Mouse (Mus musculus): ENCODE measurements around the gene Tm4sf1. TPM values are rescaled to one million over a fixed set of nuclear protein-coding genes. Genes with fewer than 3 reads are reported as not detected.

Gene Tm4sf1
- polyA plus RNA-seq (2015; fragmentation: Nextera tagmentation; extraction: Ambion mirVana), result 35.6 and 41.2 TPM in 2 replicates

DNA sequence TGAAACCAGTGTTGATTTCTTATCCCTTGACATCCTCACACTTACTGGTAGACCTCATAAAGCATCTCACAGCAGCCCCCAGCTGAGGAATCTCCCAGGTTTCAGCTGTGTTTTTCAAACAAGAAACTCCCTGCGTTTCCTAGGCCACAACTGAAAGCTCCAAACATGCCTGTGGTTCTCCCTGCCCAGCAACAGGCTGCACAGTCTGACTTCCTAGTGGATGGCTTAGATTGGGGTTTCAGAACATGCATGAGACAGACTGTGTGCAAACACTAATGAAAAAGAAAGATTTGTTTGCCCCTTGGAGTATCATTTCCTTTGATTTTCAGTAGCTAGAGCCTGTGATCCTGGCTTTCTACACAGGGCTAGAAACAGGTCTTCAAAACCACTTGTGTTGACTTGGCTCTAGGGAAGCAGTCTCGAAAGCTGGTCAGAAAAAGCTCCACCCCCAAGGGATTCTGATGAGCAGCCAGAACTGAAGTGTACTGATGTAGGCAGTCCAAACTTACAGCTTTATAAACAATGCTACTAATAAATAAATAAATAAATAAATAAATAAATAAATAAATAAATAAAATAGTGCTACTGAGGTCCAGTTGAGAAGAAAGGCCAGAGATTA, at the start of gene Tm4sf1:
Tm4sf1 (minus strand) TSS at position 68 of the 619 bp plus-strand sequence.
- no peak for DNase-seq (ENCODE audit: low spot score)

DNA sequence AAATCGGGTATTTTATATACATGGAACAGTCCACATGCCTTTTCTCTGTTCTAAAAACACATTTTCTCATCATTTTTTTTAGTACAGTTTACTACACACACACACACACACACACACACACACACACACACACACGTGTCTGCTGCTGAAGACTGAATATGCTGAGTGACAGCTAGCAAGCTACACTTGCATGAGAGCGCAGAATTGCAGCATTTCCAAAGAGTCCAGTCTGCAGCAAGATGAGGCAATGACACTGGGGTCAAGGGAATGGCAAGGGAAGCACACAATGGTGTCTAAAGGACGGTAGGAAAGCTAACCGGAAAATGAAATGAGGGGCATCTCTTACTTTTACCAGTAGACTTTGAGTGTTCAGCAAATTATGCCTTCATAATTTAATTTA, 43.0 kb upstream of the Tm4sf1 start:
- no peak for DNase-seq (ENCODE audit: low spot score)

GRCm38 (mm10) chr3:57343837-57344607, 42.2 kb upstream of the Tm4sf1 start:
- DNase-seq (ENCODE audit: low spot score), result no peak

- DNase-seq (ENCODE audit: low spot score), result no peak
Observed at GRCm38 (mm10) chr3:57342976-57343375, 41.2 kb upstream of the Tm4sf1 start.

DNA sequence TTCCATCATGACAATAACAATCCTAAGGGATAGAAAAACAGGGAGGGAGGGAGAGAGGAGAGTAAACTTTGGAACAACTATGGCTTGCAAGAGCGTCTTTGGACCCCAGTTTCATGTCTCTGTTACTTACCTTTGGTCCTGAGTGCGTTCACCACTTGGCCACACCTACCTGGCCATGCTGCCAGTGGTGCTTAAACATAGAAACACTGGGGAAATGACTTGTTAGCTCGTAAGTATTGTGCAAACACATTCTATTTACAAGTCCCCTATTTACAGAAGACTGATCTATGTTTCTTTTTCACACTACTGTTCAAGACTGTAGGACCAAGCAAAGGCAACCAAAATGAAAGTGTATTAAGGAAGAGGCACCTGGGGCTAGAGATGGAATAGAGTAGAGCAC, 39.5 kb upstream of the Tm4sf1 start:
- DNase-seq (ENCODE audit: low spot score), result no peak

DNA sequence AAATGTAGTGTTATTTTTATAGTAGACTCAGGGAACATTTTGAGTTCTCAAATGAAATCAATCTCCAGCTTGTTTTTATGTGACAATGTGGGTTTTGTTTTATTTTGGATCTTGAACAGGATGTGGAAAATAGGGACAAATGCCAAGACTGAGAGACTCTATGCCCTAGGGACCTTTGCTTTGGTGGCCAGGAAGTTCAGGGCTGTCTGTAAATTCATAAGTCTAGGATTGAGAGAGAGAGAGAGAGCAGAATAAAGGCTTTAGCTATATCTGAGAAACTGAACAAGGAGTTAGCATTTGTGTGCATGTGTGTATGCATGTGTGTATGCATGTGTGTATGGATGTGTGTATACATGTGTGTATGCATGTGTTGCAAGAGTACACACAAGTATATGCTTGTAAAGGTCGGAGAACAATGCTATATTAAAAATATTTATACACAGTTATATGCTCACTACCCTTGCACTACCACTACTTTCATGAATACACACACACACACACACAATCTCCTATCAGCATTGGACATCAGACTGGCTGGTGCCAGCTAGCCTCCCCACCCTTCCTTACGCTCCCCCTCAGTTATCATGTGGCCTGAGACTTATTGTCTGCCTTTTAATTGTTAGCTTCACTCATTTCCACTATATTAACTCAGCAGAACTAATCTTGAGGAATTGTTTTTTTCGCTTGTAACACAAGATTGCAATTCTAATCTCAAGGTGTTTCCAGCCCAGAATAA, 33.5 kb upstream of the Tm4sf1 start:
- DNase-seq (ENCODE audit: low spot score), result no peak

- no peak for DNase-seq (ENCODE audit: low spot score)
Observed at GRCm38 (mm10) chr3:57327941-57328340, 26.2 kb upstream of the Tm4sf1 start.

DNA sequence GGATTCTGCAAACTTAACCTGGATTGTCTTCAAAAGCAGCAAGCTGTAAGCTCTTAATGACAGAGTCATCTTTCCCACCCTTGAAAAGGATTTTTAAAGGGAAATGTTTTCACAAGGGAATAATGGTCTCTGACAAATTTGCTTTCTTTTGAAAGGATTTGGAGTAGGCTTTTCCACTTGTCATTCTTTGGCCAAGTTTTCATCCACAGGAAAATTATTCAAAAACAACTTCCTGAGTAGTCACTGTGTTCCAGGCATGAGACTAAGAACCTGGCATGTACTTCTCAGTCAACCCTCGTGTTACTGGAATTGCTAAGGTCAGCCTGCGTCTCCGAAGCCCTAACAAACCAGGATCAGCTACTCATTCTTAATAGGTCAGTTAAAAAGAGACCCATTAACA, 5.3 kb upstream of the Tm4sf1 start:
- DNase-seq (ENCODE audit: low spot score), result no peak

DNA sequence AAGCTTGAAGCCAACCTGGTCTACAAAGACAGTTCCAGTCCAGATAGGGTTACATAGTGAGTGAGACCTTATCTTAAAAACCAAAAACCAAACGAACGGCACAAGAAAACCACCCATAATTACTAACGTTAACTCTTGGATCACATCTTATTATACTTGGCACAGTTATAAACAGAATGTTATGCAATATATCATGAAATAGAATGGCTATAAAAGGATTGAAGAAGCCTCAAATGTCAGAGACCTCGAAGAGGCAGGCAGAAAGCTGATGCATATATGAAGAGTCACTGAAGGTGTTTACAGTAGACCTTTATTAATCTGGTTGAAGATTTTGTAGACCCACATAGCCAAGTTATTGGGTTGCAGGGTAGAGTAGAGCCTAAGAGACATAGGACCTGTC, 3.8 kb upstream of the Tm4sf1 start:
- DNase-seq (ENCODE audit: low spot score), result no peak

DNA sequence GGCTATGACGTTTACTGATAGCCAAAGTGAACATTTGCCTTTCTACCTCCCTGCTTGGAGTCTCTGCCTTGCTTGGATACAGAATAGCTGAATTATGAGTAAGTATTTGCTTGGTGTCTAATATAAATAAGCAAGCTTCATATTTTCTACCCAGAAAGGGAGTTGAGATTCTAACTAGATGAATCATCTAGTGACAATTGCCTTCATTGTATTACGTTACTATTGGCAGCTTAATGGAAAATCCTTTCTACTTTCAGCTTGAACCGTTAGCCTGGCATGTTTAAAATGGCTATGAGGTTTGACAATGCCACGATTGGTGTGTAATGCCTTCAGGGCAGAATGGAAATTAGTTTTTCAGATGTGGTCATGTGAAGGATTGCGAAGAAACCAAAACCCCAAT, 2.7 kb upstream of the Tm4sf1 start:
- no peak for DNase-seq (ENCODE audit: low spot score)

DNA sequence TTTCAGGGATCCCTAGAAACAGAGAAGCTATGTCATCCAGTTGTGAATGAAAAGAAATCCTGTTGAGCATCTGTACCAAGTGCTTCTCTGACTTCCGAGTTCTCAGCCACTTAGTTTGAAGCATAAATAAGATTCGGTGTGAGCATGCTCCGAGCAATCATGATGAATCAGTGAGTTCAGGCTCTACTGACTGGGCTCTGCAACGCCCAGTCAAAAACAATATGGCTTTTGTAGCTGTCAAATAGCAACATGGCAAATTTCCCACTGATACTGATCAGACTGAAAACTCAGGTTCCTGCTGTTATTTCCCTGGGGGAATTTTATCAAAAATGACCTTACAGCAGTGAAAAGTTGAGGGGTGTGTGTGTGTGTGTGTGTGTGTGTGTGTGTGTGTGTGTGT, 2.3 kb upstream of the Tm4sf1 start:
- DNase-seq (ENCODE audit: low spot score), result no peak

- DNase-seq (ENCODE audit: low spot score), result no peak
Observed at GRCm38 (mm10) chr3:57303486-57303885, 1.7 kb upstream of the Tm4sf1 start.

- DNase-seq (ENCODE audit: low spot score), result no peak
Observed at GRCm38 (mm10) chr3:57302886-57303285, 1.1 kb upstream of the Tm4sf1 start.

- DNase-seq (ENCODE audit: low spot score), result no peak
Observed at GRCm38 (mm10) chr3:57301366-57301765, 422 bp downstream of the Tm4sf1 start.

- DNase-seq (ENCODE audit: low spot score), result no peak
Observed at GRCm38 (mm10) chr3:57297991-57298390, 3.8 kb downstream of the Tm4sf1 start.

DNA sequence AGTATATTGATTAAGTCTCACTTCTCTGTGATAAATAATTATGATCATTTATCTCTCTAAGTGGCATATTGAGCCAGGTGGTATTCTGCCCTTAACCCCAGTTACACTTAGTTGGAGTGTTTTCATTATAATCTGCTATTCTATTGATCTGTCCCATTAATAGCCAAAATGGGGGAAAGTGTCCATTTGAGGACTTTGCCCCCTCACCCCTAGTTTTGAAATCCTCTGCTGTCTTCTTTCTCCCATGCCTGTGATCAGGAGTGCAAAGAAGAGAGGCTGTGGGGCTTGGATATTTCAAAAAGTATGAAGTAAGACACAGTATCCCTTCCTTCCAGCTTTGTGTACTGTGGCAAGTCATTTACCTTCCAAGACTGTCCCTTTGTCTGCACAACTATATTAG, 5.2 kb downstream of the Tm4sf1 start:
- no peak for DNase-seq (ENCODE audit: low spot score)

- DNase-seq (ENCODE audit: low spot score), result no peak
Observed at GRCm38 (mm10) chr3:57295631-57296030, 6.2 kb downstream of the Tm4sf1 start.

- DNase-seq (ENCODE audit: low spot score), result no peak
Observed at GRCm38 (mm10) chr3:57294742-57295525, 6.9 kb downstream of the Tm4sf1 start.

DNA sequence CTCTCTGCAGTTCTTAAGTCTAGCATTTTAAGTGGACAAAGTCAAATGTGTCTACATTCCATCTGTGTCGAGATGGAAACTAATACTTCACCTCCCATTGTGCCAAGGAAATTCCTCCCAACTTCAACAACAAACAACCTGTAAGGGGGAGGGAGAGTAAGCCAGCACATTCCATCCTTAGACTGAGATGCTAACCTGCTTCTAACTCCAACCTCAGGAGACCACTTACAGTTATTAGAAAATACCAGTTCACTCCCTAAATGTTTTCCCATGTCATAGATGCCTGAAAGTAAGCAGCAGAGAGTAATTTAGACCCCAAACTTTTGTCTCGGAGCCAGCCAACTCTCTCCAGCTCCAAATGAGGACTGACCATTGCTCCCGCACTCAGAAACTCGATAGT, 7.9 kb downstream of the Tm4sf1 start:
- no peak for DNase-seq (ENCODE audit: low spot score)

- no peak for DNase-seq (ENCODE audit: low spot score)
Observed at GRCm38 (mm10) chr3:57292826-57293225, 9.0 kb downstream of the Tm4sf1 start.

DNA sequence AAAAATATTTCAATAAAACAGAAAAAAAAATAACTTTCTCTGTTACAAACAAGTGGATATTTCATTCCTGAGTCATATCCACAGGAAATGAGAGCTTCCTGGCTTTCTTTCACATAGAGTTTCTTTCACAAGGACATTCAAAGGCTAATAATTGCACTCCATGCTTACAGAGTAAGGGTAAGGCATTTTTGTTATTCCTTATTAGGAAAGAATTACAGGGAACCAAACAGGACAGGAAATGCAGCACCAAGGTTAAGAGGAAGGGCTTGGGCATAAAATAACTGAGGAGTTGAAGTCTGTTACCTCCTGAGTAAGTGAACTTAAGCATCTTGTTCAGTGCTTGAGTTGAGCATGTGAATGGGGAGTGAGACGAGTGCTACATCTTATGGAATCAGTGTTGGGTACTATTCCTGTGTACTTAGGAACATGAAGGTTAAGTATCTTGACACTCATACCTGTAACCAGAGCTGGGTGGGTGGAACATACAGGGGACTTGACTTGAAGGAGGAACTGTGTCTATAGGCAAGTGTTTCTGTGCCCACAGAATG, 12.8 kb downstream of the Tm4sf1 start:
- DNase-seq (ENCODE audit: low spot score), result no peak

Measured in thymus, postnatal 0 days (tissue).